Mouse (Mus musculus): ENCODE measurements at regions not wholly inside any gene's neighbourhood (a gene's known extent, or its start where the extent isn't known, plus 50 kb on each side); places are given as distances from the start of the nearest gene placed in this dataset.

GRCm38 (mm10) chr8:97052436-97052835 lies 1164.1 kb upstream of the Got2 start:
- no peak for DNase-seq

- no peak for DNase-seq
Measured at GRCm38 (mm10) chr8:97039778-97040177, 1151.4 kb upstream of the Got2 start.

- no peak for DNase-seq
Measured at GRCm38 (mm10) chr8:97038854-97039253, 1150.5 kb upstream of the Got2 start.

GRCm38 (mm10) chr8:97032188-97032587 lies 1143.8 kb upstream of the Got2 start:
- no peak for DNase-seq

- DNase-seq: no peak
Measured at GRCm38 (mm10) chr8:97015571-97015970, 1127.2 kb upstream of the Got2 start.

- peak; percentile 0 for DNase-seq
Measured at GRCm38 (mm10) chr8:97004131-97004530, 1115.8 kb upstream of the Got2 start.

- DNase-seq: no peak
Measured at GRCm38 (mm10) chr8:96983103-96983502, 1094.8 kb upstream of the Got2 start.
